In the genomic region with DNA sequence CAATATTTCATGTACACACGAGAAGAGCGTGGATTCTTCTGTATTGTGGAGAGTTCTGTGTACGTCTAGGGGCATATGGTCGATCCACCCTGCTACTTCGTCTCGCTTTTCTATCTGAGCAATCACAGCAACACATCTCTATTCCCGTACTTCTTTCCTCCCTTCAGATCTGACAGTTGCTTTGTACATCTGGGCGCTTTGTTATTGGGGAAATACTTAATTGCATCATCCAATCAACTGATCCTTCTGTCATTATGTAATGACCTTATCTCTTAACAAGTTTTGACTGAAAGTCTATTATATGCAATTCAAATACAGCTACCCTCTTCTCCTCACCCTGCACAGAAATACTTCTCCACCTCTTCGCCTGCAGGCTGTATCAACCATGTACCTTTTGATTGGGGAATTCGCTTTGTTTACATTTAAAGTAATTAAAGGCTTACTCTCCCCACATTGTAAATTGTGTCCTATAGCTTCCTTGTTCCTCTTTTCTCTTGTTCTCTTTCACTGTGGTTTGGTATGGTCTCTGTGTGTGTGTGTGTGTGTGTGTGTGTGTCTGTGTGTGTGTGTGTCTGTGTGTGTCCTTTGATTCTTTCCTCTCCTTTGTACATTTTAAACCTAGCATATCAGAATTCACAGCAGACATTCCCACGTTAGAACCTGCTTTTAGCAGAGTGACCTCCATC, we compare ENCODE assay signal across 30 mouse cellular contexts. TPM values are rescaled to one million over a fixed set of nuclear protein-coding genes. Genes with fewer than 3 reads are reported as not detected.
DNase-seq lines count a peak whose midpoint lies in the region; ATAC-seq and TF ChIP-seq lines count a peak whose summit lies in the region.
"Had no signal": no experiment of that assay in that cellular context is flagged by ENCODE, and none has a peak within 500 bp of the region (broad histone marks: within the 10 kb centered on the region; RNA-seq: fewer than 3 reads in every experiment).

No protein-coding gene starts in this region.

- TF ChIP-seq RAD21 in MEL (IDR thresholded peaks at IDR 0.05; ENCODE audit: low read depth, low read length) = no peak

- H3K4me2 ChIP-seq in hindbrain, embryonic 13.5 days = no peak overlapping the region
- H3K4me2 ChIP-seq: embryonic facial prominence, embryonic 13.5 days; embryonic facial prominence, embryonic 15.5 days; forebrain, embryonic 12.5 days had no signal

- DNase-seq in 416B (ENCODE audit: low read depth) (peak; percentile 59), MEL (ENCODE audit: low read depth, low spot score) (peak; percentile 40)
- no peak for DNase-seq in gastrocnemius, adult 8-10 months (ENCODE audit: low spot score in 2 of 2)
- no peak for DNase-seq in gastrocnemius, postnatal 14 days
- DNase-seq: adrenal gland, adult 8-10 months; adrenal gland, postnatal 14 days; adrenal gland, postnatal 36 days; B cell, adult 2 months; cerebellum, adult 11-12 months; cerebellum, adult 2 months; cerebellum, adult 9-10 months; cerebellum, postnatal 10 days; cerebellum, postnatal 25 days; embryo, embryonic 11 days had no signal

- H3K9ac ChIP-seq in MEL (ENCODE audit: control insufficient read depth, low read depth, low read length, poor library complexity, severe bottlenecking) = no peak overlapping the region
- H3K9ac ChIP-seq in hindbrain, embryonic 13.5 days = no peak overlapping the region
- H3K9ac ChIP-seq: embryonic facial prominence, embryonic 13.5 days; embryonic facial prominence, embryonic 15.5 days; forebrain, embryonic 12.5 days had no signal

- no peak for TF ChIP-seq EP300 in MEL (IDR thresholded peaks at IDR 0.05; ENCODE audit: low read depth in 1 of 2, low read length in 2 of 2)

- peak; percentile 61 for ATAC-seq in granulocyte monocyte progenitor cell, adult 5-6 weeks (replicated peaks; ENCODE audit: poor library complexity, severe bottlenecking)
- peak; percentile 56 for ATAC-seq in megakaryocyte progenitor cell, adult 5-6 weeks (replicated peaks; ENCODE audit: poor library complexity)
- ATAC-seq in hindbrain, embryonic 13.5 days (ENCODE audit: low FRiP score) = no peak
- ATAC-seq in CD4-positive, CD25-positive, alpha-beta regulatory T cell, adult 4 months = no peak
- ATAC-seq: activated CD4-positive, CD25-positive, alpha-beta regulatory T cell, adult 4 months; forebrain, embryonic 14.5 days; forebrain, embryonic 16.5 days; Patski had no signal

- H3K4me3 ChIP-seq in MEL (ENCODE audit: control insufficient read depth in 1 of 2, insufficient read depth in 1 of 2, low read depth in 2 of 2, low read length in 2 of 2) = no peak overlapping the region
- H3K4me3 ChIP-seq in hindbrain, embryonic 13.5 days = no peak overlapping the region
- H3K4me3 ChIP-seq: embryonic facial prominence, embryonic 13.5 days; embryonic facial prominence, embryonic 15.5 days; erythroblast, embryonic 14.5 days; forebrain, embryonic 10.5 days; forebrain, embryonic 12.5 days had no signal

- peaks cover 10% of the 10 kb centered on the region in 2 experiments for H3K36me3 ChIP-seq in MEL (ENCODE audit: control insufficient read depth in 1 of 2, insufficient read depth in 2 of 2, low read length in 2 of 2)
- peaks cover 56% of the 10 kb centered on the region for H3K36me3 ChIP-seq in hindbrain, embryonic 13.5 days

- WGBS in hindbrain, embryonic 13.5 days = 92% methylated on average over 11 of the region's 11 CpGs

- H3K27me3 ChIP-seq in MEL (ENCODE audit: control insufficient read depth in 1 of 2, insufficient read depth in 2 of 2, low read length in 2 of 2) = no peaks in the 10 kb centered on the region
- H3K27me3 ChIP-seq in hindbrain, embryonic 13.5 days = no peaks in the 10 kb centered on the region
- H3K27me3 ChIP-seq: embryonic facial prominence, embryonic 13.5 days; embryonic facial prominence, embryonic 15.5 days; forebrain, embryonic 12.5 days; Patski had no signal

- TF ChIP-seq CTCF in MEL (IDR thresholded peaks at IDR 0.05 in 2 of 3, conservative IDR thresholded peaks at IDR 0.05 in 1 of 3; ENCODE audit: control insufficient read depth in 1 of 3, insufficient read depth in 1 of 3, low read depth in 2 of 3, low read length in 3 of 3, poor library complexity in 1 of 3, severe bottlenecking in 1 of 3) = no peak

- H3K79me2 ChIP-seq in MEL (ENCODE audit: control insufficient read depth, insufficient read depth, low read length, poor library complexity) = no peaks in the 10 kb centered on the region

- TF ChIP-seq POLR2A in MEL (IDR thresholded peaks at IDR 0.05; ENCODE audit: control insufficient read depth in 1 of 2, insufficient read depth in 1 of 2, low read depth in 1 of 2, low read length in 2 of 2, poor library complexity in 1 of 2) = no peak

- intact Hi-C loops in gastrocnemius, postnatal 14 days (cut with DNase I; ENCODE audit: low total_unique reads) = no loop called here

- H3K9me3 ChIP-seq in MEL (replicated peaks; ENCODE audit: insufficient read depth, low read length) = no peaks in the 10 kb centered on the region
- no peaks in the 10 kb centered on the region for H3K9me3 ChIP-seq in hindbrain, embryonic 13.5 days
- H3K9me3 ChIP-seq: embryonic facial prominence, embryonic 13.5 days; embryonic facial prominence, embryonic 15.5 days; forebrain, embryonic 10.5 days; forebrain, embryonic 12.5 days had no signal

- no peak overlapping the region for H3K27ac ChIP-seq in MEL (ENCODE audit: control insufficient read depth, low read depth, low read length)
- H3K27ac ChIP-seq in hindbrain, embryonic 13.5 days = no peak overlapping the region
- H3K27ac ChIP-seq: embryonic facial prominence, embryonic 13.5 days; embryonic facial prominence, embryonic 15.5 days; forebrain, embryonic 10.5 days; forebrain, embryonic 12.5 days had no signal

- peaks cover 0 to 9% of the 10 kb centered on the region in 2 experiments; a peak in 2 of 4 replicates for H3K4me1 ChIP-seq in MEL (ENCODE audit: control insufficient read depth in 1 of 2, insufficient read depth in 2 of 2, low read length in 2 of 2)
- no peaks in the 10 kb centered on the region for H3K4me1 ChIP-seq in hindbrain, embryonic 13.5 days (replicated peaks)
- H3K4me1 ChIP-seq: embryonic facial prominence, embryonic 13.5 days; embryonic facial prominence, embryonic 15.5 days; forebrain, embryonic 10.5 days; forebrain, embryonic 12.5 days had no signal

TF ChIP-seq in MEL, 35 proteins besides CTCF, POLR2A, EP300 and RAD21 (continues in another document):
- no peak for TF ChIP-seq MXI1 (IDR thresholded peaks at IDR 0.05; ENCODE audit: low read depth, low read length)

RNA-seq across cellular contexts. Expression of gene Rab3ip, which starts 24.0 kb away (rescaled TPM):
- total RNA-seq in MEL (2012; rRNA removed) = 15.2 and 16.8 TPM in 2 replicates
- 10 to 100 TPM in 1 of 2 experiments, not detected in 1; 23.2 TPM for polyA plus RNA-seq in MEL (2012; ENCODE audit: insufficient read depth in 1 of 2, insufficient read length in 2 of 2, low read depth in 1 of 2, low replicate concordance in 2 of 2, missing spikeins in 1 of 2)
- total RNA-seq in granulocyte monocyte progenitor cell, adult 5-6 weeks (2014; fragmentation: Nextera tagmentation) = 12.0 and 26.3 TPM in 2 replicates
- 17.9 and 19.2 TPM in 2 replicates for total RNA-seq in granulocyte monocyte progenitor cell, adult 5-6 weeks (2017)
- total RNA-seq in megakaryocyte progenitor cell, adult 5-6 weeks (2015) = 6.8 and 7.0 TPM in 2 replicates
- total RNA-seq in megakaryocyte progenitor cell, adult 5-6 weeks (2017) = 14.1 TPM in 2 replicates
- total RNA-seq in gastrocnemius, adult 8-10 months (2022) = 10 to 100 TPM; 25.0 to 47.1 (median 34.0) TPM
- total RNA-seq in gastrocnemius, postnatal 14 days (2021) = 10 to 100 TPM; 16.2 to 17.3 TPM
- polyA plus RNA-seq in hindbrain, embryonic 13.5 days (2015; fragmentation: Nextera tagmentation; extraction: Ambion mirVana) = 46.1 and 49.7 TPM in 2 replicates
- polyA plus RNA-seq in CD4-positive, CD25-positive, alpha-beta regulatory T cell, adult 4 months (2017; shearing (Covaris generic)) = 10 to 100 TPM; 12.1 to 15.9 TPM

RNA-seq across cellular contexts. Expression of gene Myrfl, which starts 29.9 kb away (rescaled TPM):
- total RNA-seq in MEL (2012; rRNA removed) = not detected in 2 replicates
- polyA plus RNA-seq in MEL (2012; ENCODE audit: insufficient read depth in 1 of 2, insufficient read length in 2 of 2, low read depth in 1 of 2, low replicate concordance in 2 of 2, missing spikeins in 1 of 2) = under 1 TPM in 1 of 2 experiments, not detected in 1; 0.03 TPM
- not detected in 2 replicates for total RNA-seq in granulocyte monocyte progenitor cell, adult 5-6 weeks (2014; fragmentation: Nextera tagmentation)
- not detected in 2 replicates for total RNA-seq in granulocyte monocyte progenitor cell, adult 5-6 weeks (2017)
- not detected in 2 replicates for total RNA-seq in megakaryocyte progenitor cell, adult 5-6 weeks (2015)
- not detected in 2 replicates for total RNA-seq in megakaryocyte progenitor cell, adult 5-6 weeks (2017)
- total RNA-seq in gastrocnemius, adult 8-10 months (2022) = under 1 TPM in 2 of 4 experiments, not detected in 2; 0.07 to 0.11 TPM
- under 1 TPM; 0.11 to 0.39 TPM for total RNA-seq in gastrocnemius, postnatal 14 days (2021)
- 0.05 and 0.19 TPM in 2 replicates for polyA plus RNA-seq in hindbrain, embryonic 13.5 days (2015; fragmentation: Nextera tagmentation; extraction: Ambion mirVana)
- under 1 TPM in 1 of 2 experiments, not detected in 1; 0.09 TPM for polyA plus RNA-seq in CD4-positive, CD25-positive, alpha-beta regulatory T cell, adult 4 months (2017; shearing (Covaris generic))
- total RNA-seq: adrenal gland, adult 18-20 months; adrenal gland, postnatal 14 days had no signal
- polyA plus RNA-seq: activated CD4-positive, CD25-positive, alpha-beta regulatory T cell, adult 4 months; erythroblast, embryonic 14.5 days; forebrain, embryonic 10.5 days had no signal

RNA-seq across cellular contexts. Expression of gene Gm10271, which starts 45.8 kb away (rescaled TPM):
- total RNA-seq in MEL (2012; rRNA removed) = not detected in 2 replicates
- polyA plus RNA-seq in MEL (2012; ENCODE audit: insufficient read depth in 1 of 2, insufficient read length in 2 of 2, low read depth in 1 of 2, low replicate concordance in 2 of 2, missing spikeins in 1 of 2) = not detected
- not detected in 2 replicates for total RNA-seq in granulocyte monocyte progenitor cell, adult 5-6 weeks (2014; fragmentation: Nextera tagmentation)
- total RNA-seq in granulocyte monocyte progenitor cell, adult 5-6 weeks (2017) = not detected in 2 replicates
- not detected in 2 replicates for total RNA-seq in megakaryocyte progenitor cell, adult 5-6 weeks (2015)
- total RNA-seq in megakaryocyte progenitor cell, adult 5-6 weeks (2017) = not detected in 2 replicates
- not detected for total RNA-seq in gastrocnemius, adult 8-10 months (2022)
- total RNA-seq in gastrocnemius, postnatal 14 days (2021) = not detected
- not detected in 2 replicates for polyA plus RNA-seq in hindbrain, embryonic 13.5 days (2015; fragmentation: Nextera tagmentation; extraction: Ambion mirVana)
- not detected for polyA plus RNA-seq in CD4-positive, CD25-positive, alpha-beta regulatory T cell, adult 4 months (2017; shearing (Covaris generic))
- total RNA-seq: adrenal gland, adult 18-20 months; adrenal gland, adult 8-10 months; adrenal gland, postnatal 14 days; adrenal gland, postnatal 36 days; ES-E14 had no signal
- polyA plus RNA-seq: activated CD4-positive, CD25-positive, alpha-beta regulatory T cell, adult 4 months; cerebellum, adult 2 months; embryonic facial prominence, embryonic 11.5 days; embryonic facial prominence, embryonic 13.5 days; embryonic facial prominence, embryonic 15.5 days; erythroblast, embryonic 14.5 days; forebrain, embryonic 10.5 days; forebrain, embryonic 12.5 days; forebrain, embryonic 14.5 days; forebrain, embryonic 16.5 days; Patski had no signal

RNA-seq across cellular contexts. Expression of gene Best3, which starts 59.5 kb away (rescaled TPM):
- total RNA-seq in MEL (2012; rRNA removed) = not detected in 2 replicates
- polyA plus RNA-seq in MEL (2012; ENCODE audit: insufficient read depth in 1 of 2, insufficient read length in 2 of 2, low read depth in 1 of 2, low replicate concordance in 2 of 2, missing spikeins in 1 of 2) = not detected
- not detected in 2 replicates for total RNA-seq in granulocyte monocyte progenitor cell, adult 5-6 weeks (2014; fragmentation: Nextera tagmentation)
- total RNA-seq in granulocyte monocyte progenitor cell, adult 5-6 weeks (2017) = not detected in 2 replicates
- total RNA-seq in megakaryocyte progenitor cell, adult 5-6 weeks (2015) = not detected in 2 replicates
- not detected in 2 replicates for total RNA-seq in megakaryocyte progenitor cell, adult 5-6 weeks (2017)
- total RNA-seq in gastrocnemius, adult 8-10 months (2022) = 10 to 100 TPM; 20.6 to 37.3 (median 29.6) TPM
- 10 to 100 TPM in 1 of 2 experiments, 1 to 10 TPM in 1; 9.2 to 11.7 TPM for total RNA-seq in gastrocnemius, postnatal 14 days (2021)
- 0.08 and 0.14 TPM in 2 replicates for polyA plus RNA-seq in hindbrain, embryonic 13.5 days (2015; fragmentation: Nextera tagmentation; extraction: Ambion mirVana)
- not detected for polyA plus RNA-seq in CD4-positive, CD25-positive, alpha-beta regulatory T cell, adult 4 months (2017; shearing (Covaris generic))
- polyA plus RNA-seq: activated CD4-positive, CD25-positive, alpha-beta regulatory T cell, adult 4 months; erythroblast, embryonic 14.5 days; forebrain, embryonic 10.5 days; forebrain, embryonic 14.5 days; forebrain, embryonic 16.5 days; Patski had no signal

Comparison
In these comparisons a context has a peak if more than half of its experiments do, and no peak if none do; other contexts are left out.
1. DNase-seq: peak in 416B (single experiment) and MEL (single experiment); none in gastrocnemius, adult 8-10 months (0 of 2) and gastrocnemius, postnatal 14 days (single experiment).
2. ATAC-seq: peak in granulocyte monocyte progenitor cell, adult 5-6 weeks (single experiment) and megakaryocyte progenitor cell, adult 5-6 weeks (single experiment); none in hindbrain, embryonic 13.5 days (single experiment) and CD4-positive, CD25-positive, alpha-beta regulatory T cell, adult 4 months (single experiment).